Mouse (Mus musculus) bone marrow macrophage, adult 2 months (primary cell): ENCODE data around the gene Fcamr. TPM values are rescaled to one million over a fixed set of nuclear protein-coding genes. Genes with fewer than 3 reads are reported as not detected.

Experiments
- H3K27ac ChIP-seq: 2 replicates; pipeline ENCODE4 v1.5.1; 2012; ENCODE audit warnings: low read depth, low read length; ENCODE audit not compliant: insufficient read depth
- H3K4me1 ChIP-seq: 2 replicates; pipeline ENCODE4 v1.6.1; 2012; ENCODE audit warnings: low read length; ENCODE audit not compliant: control insufficient read depth, insufficient read depth
- H3K4me3 ChIP-seq: 2 replicates; pipeline ENCODE4 v1.5.1; 2012; ENCODE audit warnings: mild to moderate bottlenecking, low read length, moderate library complexity; ENCODE audit not compliant: insufficient read depth
- CTCF ChIP-seq: IDR thresholded peaks from 2 replicates; pipeline ENCODE4 v1.5.1; 2012; ENCODE audit warnings: low read depth, mild to moderate bottlenecking, low read length, moderate library complexity
- POLR2A ChIP-seq: IDR thresholded peaks from 2 replicates; pipeline ENCODE4 v1.6.1; 2012; ENCODE audit warnings: mild to moderate bottlenecking, low read depth, low read length, borderline replicate concordance
- polyA plus RNA-seq: library from polyadenylated mRNA; stranded (reverse); fragments of >200 nt; gene quantifications from 2 replicates; pipeline ENCODE4 v1.2.4, GENCODE M21; 2012; ENCODE audit not compliant: missing spikeins, insufficient read depth, insufficient read length

The Fcamr gene
- not detected in 2 replicates for polyA plus RNA-seq

DNA sequence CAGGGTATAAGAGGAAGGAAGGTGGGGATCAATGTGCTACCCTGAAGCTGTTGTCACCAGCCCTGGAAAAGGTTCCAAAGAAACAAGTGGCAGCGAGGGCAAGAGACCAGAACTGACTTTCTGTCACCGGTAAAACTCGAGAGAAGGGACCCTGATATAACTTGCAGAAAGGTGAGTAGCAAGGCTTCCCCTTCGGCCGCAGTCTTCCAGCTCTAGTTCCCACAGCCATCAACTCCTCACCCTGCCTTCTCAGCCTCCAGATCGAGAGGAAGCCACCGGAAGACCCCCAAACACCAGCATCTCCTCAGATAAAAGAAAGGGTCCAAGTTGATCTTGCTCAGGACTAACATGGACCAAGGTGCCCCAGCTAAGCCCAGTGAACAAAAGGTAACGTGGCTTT is at the start of gene Fcamr:
Fcamr (plus strand) TSS at position 301 of the 400 bp plus-strand sequence.
- Histone ChIP-seq H3K4me3 (no peak within 1 kb of the TSS), H3K4me1 (no peaks in the 10 kb centered on the region), H3K27ac (no peak within 1 kb of the TSS)
- TF ChIP-seq POLR2A: no peak
- TF ChIP-seq CTCF: no peak

DNA sequence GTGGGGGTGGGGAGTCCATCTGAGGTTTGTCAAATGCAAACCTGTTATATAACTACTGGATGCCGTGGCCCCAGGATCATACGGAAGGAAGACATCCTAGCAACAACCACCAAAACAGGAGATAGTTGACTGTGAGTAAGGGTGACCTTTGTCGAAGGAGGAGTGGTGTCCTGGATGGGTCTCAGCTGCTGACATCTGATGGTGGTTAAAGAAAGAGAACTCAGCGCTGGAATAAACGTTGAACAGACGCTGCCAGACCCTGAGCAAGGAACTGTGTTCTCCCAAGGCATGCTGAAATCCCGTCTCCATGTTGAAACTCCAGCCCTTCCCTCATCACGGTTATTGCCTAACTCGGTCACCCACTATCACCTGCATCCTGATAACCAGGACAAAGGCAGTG is 41.0 kb upstream of the Fcamr start:
- H3K4me1 ChIP-seq: no peaks in the 10 kb centered on the region
- no peak for TF ChIP-seq CTCF
- no peak for TF ChIP-seq POLR2A
- H3K4me3 ChIP-seq: no peak overlapping the region

DNA sequence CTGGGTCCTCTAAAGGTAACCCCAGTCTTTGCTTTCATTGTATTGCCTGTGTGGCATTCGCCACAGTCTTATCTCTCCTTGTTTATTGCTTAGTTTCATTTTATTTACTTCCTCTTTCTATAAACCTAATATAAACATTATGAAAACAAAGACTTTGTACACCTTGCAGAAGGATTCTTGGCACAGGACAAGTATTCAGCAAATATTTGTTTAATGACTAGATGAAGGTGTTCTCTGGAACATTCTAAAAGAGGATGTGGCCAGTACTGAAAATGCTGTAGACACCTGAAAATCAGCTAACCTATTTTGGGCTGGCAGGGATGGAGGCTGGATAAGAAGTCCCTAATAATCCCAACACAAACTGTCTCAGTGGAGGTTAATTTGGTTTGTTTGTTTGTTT is 39.1 kb upstream of the Fcamr start:
- no peak overlapping the region for H3K27ac ChIP-seq
- TF ChIP-seq CTCF: no peak
- TF ChIP-seq POLR2A: no peak
- H3K4me3 ChIP-seq: no peak overlapping the region

More for the DNA sequence above, 41.0 kb upstream of the Fcamr start:
- no peak overlapping the region for H3K27ac ChIP-seq

DNA sequence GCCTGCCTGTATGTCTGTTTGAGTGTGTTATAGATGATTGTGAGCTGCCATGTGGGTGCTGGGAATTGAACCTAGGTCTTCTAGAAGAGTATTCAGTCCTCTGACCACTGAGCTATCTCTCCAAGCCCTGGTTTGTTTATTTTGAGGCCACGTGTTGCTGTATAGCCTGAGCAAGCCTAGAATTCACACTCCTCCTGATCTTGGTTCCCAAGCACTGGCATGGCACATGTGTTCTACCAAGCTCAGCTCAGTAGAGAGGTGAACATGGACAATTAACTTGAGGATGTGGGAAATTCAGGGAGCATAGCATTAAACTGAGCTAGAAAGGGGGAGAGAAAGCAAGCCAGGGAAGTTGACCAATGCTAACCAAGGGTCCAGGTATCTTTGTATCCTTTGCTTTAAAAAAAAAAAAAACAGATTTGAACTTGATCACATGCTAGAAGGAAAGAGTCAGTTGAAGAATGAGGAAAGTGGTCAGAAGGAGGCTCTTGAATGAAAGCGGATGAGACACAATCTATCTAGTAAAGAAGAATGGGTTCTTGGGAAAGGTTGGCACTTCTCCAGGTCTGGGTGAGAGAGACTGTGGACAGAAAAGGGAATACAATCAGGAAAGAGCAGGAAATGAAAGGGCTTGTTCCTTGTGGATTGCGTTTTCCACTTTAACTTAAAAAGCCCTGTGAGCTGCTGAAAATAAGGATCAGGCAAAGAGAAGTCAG is 38.5 kb upstream of the Fcamr start:
- Histone ChIP-seq H3K27ac (no peak overlapping the region), H3K4me3 (no peak overlapping the region), H3K4me1 (no peaks in the 10 kb centered on the region)
- TF ChIP-seq POLR2A (no peak), CTCF (no peak)

More for the DNA sequence above, 39.1 kb upstream of the Fcamr start:
- no peaks in the 10 kb centered on the region for H3K4me1 ChIP-seq

DNA sequence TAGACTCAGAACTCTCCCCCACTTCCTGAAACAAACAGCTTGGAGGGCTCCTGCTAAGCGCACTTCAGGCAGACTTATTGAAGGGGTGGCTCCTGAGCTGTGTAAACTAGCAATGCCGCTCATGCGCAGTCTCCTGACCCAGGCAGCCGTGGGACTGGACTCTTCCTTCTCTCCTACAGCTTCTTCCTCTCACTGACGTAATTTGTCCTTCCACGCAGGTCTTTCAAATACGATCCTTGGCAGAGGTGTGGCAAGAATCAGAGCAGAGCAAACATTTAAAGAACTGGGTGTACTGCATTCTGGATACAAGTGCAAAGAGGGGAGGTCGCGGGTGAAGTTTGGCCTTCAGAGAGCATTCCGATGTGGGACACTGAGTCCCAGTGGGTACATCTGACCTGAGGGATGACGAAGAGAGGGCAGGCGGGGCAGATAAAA is 36.7 kb upstream of the Fcamr start:
- Histone ChIP-seq H3K27ac (no peak overlapping the region), H3K4me1 (no peaks in the 10 kb centered on the region), H3K4me3 (no peak overlapping the region)
- TF ChIP-seq POLR2A (no peak), CTCF (no peak)

DNA sequence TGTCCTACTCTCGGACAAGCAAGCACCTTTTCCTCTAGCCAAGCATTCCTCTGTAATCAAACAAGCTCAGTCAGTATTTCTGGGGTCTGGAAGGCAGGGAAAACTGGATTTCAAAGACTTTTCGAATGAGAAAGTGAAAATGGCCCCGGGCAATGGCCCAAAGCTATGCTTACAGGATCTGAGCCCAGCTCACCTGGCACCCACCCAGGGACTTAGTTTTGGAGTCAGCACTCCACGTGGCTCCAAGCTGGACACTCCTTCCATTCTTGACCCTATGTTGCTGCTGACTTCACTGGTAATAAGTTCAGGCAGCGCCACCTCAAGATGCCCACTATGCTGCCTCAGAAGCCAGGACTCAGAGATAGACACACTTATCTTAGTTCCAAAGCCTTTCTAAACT is 33.6 kb upstream of the Fcamr start:
- TF ChIP-seq CTCF: no peak
- no peak overlapping the region for H3K4me3 ChIP-seq
- H3K4me1 ChIP-seq: no peaks in the 10 kb centered on the region
- H3K27ac ChIP-seq: no peak overlapping the region

DNA sequence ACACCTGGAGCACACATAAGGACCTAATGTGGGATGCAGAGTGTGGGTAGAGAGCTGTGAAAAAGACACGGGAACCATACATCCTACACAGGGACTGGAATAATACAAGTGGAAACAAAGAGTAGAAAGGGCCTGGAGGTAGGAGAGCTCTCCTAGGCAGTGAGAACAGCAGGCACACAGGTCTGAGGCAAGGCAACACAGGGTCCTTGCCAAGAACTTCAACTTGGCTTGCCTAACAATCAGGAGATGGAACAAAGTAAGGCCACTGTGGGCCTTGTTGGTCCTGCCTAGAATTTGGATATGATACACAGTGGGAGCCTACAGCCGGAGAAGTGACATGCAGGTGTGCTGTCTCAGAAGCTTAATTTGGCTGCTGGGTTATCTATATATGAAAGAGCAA is 30.8 kb upstream of the Fcamr start:
- H3K27ac ChIP-seq: no peak overlapping the region
- H3K4me1 ChIP-seq: no peaks in the 10 kb centered on the region
- no peak for TF ChIP-seq POLR2A
- no peak for TF ChIP-seq CTCF
- H3K4me3 ChIP-seq: no peak overlapping the region

DNA sequence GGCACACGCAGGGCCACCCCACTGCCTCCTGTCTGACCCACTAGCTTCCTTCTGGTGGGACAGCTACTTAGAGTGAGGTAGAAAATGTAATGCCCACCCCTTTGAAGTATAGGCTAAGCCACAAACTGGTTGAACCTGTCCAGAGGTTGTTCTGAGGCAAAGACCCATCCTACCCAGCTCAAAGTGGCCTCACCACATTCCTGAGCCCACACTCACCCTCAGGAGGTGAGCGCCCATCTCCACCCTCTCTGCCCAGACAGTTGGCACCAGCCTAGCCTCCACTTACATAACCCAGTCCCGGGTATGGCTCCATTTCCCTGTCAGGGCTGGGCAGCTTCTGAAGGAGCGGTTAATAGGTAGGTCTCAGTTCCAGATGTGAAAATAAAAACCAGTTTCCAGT is 30.2 kb upstream of the Fcamr start:
- no peak for TF ChIP-seq POLR2A
- no peak for TF ChIP-seq CTCF
- Histone ChIP-seq H3K4me3 (no peak overlapping the region), H3K4me1 (no peaks in the 10 kb centered on the region), H3K27ac (no peak overlapping the region)

DNA sequence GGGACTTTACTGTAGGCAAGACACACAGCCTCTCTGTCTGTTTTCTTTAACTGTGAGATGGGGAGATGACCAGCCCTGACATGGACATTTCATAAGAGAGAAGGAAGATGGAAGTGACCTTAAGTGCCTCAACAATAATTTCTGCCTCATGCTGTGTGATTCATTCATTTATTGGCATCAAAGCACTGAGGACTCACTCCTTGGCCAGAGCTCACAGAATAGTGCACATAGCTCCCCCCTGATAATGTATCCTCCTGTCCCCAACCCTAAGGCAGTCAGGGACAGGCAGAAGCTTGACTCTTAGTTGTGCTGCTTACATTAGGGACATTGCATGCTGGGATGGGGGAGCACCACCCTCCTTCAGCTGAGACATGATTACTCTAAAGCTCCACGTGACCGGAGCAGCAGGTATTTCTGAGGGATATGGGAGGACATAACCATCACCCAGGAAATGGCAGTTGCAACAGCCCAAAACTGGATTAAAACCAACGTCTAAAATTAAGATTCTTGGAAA is 29.7 kb upstream of the Fcamr start:
- no peak overlapping the region for H3K27ac ChIP-seq
- H3K4me3 ChIP-seq: no peak overlapping the region
- H3K4me1 ChIP-seq: no peaks in the 10 kb centered on the region
- TF ChIP-seq CTCF: no peak
- no peak for TF ChIP-seq POLR2A

DNA sequence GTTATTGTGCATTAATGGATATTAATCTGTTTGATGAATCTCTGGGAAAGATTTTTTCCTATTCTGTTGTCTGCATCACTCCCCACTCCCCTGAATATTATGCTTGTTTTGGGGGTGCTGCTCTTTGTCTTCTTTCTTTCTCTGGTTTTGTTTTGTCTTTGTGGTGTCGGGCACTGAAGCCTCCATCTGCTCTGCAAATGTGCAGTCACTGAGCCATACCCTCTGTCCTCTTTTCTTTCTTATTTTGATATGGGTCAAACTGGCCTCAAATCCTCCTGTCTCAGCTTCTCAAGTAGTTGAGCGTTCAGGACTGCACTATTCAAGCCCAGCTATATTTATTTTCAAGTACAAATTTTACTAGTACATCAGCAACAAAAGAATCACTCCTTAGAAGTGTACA is 25.5 kb upstream of the Fcamr start:
- Histone ChIP-seq H3K4me1 (no peaks in the 10 kb centered on the region), H3K27ac (no peak overlapping the region), H3K4me3 (no peak overlapping the region)
- TF ChIP-seq CTCF (no peak), POLR2A (no peak)
